Mouse (Mus musculus) C2C12 (cell line): ENCODE measurements around the gene Egfl6.

Experiments used
- CEBPB ChIP-seq: IDR thresholded peaks from one replicate; pipeline ENCODE4 v1.6.1; 2011; ENCODE audit warnings: low read depth, mild to moderate bottlenecking, control low read depth, moderate library complexity
- CTCF ChIP-seq: IDR thresholded peaks from one replicate; pipeline ENCODE4 v1.5.1; 2011; ENCODE audit not compliant: control insufficient read depth, insufficient read depth, insufficient read length
- FOSL1 ChIP-seq: IDR thresholded peaks from one replicate; pipeline ENCODE4 v1.8.0; 2011; ENCODE audit warnings: mild to moderate bottlenecking, low read length; ENCODE audit not compliant: poor library complexity, insufficient read depth, severe bottlenecking
- MAX ChIP-seq: IDR thresholded peaks from one replicate; pipeline ENCODE4 v1.6.1; 2011; ENCODE audit warnings: mild to moderate bottlenecking, control low read depth
- MYOD1 ChIP-seq: IDR thresholded peaks from one replicate; pipeline ENCODE4 v1.6.1; 2011; ENCODE audit warnings: low read depth; ENCODE audit not compliant: control insufficient read depth, insufficient read length
- USF1 ChIP-seq: IDR thresholded peaks from one replicate; pipeline ENCODE4 v1.6.1; 2011; ENCODE audit warnings: low read depth, mild to moderate bottlenecking, control low read depth, moderate library complexity

- TF ChIP-seq CTCF, result no peak
- TF ChIP-seq USF1, result no peak
- TF ChIP-seq MYOD1, result no peak
- TF ChIP-seq MAX, result no peak
- no peak for TF ChIP-seq CEBPB
- no peak for TF ChIP-seq FOSL1
Measured at GRCm38 (mm10) chrX:166565983-166566382, 19.5 kb downstream of the Egfl6 start.
